Mouse (Mus musculus) activated CD4-positive, CD25-positive, alpha-beta regulatory T cell, adult 4 months (primary cell): ENCODE data around the gene Tln1. TPM values are rescaled to one million over a fixed set of nuclear protein-coding genes. Genes with fewer than 3 reads are reported as not detected.
"Not testable (repeated sequence)": the region's sequence is repeated elsewhere in the genome, so short reads cannot be mapped to it uniquely, and the experiment has no call there.

Experiments used
- ATAC-seq: one replicate; pipeline ENCODE4 v1.8.0; 2017
- polyA plus RNA-seq, 2 experiments: library from polyadenylated mRNA; unstranded; fragments of 100-300 nt; shearing (Covaris generic); gene quantifications; one replicate each; pipeline ENCODE4 v1.2.1; 2017

Gene Tln1
- 100 to 1,000 TPM in 1 of 2 experiments, 10 to 100 TPM in 1; 86.9 to 116 TPM for polyA plus RNA-seq

DNA sequence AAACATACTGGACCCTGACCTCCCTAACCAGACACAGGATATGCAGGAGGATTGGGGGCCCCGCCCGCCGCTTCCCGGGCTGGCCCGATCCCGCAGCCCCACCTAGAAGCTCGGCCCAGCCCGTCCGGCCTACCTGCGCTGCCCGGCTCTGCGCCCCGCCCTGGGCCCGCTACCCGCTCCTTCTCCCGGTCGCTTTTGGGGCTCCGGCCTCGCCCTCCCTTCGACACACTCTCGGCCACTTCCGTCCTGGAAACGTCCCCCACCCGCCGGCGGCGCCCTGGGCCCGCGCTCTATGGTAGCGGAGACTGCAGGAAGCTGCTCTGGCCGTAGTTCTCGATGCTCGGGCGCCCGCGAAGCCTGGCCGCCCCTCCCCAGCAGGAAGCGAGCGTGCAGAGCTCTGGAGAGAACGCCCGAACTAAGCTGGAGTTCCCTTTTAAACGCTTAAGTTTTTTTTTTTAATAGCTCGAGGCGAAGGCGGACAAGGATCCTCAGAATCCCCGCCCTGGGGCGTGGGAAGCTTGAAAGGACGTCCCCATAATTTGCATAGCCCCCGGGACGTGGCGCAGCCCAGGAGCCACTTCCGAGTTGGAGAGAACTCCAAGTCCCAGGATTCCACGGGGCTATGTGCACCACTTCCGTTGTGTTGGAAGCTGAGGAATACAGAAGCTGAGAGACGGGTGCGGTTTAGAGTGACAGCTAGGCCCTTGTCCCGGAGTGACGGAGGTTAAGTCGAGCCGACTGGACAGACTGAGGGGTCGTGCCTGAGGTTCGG lies at the start of gene Tln1, which contains the start of gene Creb3:
TSS of gene Tln1 (minus strand) at position 695 of the 772 bp plus-strand sequence.
TSS of gene Creb3 (plus strand) at position 336 of the 772 bp plus-strand sequence.
- peak; percentile 76 for ATAC-seq

DNA sequence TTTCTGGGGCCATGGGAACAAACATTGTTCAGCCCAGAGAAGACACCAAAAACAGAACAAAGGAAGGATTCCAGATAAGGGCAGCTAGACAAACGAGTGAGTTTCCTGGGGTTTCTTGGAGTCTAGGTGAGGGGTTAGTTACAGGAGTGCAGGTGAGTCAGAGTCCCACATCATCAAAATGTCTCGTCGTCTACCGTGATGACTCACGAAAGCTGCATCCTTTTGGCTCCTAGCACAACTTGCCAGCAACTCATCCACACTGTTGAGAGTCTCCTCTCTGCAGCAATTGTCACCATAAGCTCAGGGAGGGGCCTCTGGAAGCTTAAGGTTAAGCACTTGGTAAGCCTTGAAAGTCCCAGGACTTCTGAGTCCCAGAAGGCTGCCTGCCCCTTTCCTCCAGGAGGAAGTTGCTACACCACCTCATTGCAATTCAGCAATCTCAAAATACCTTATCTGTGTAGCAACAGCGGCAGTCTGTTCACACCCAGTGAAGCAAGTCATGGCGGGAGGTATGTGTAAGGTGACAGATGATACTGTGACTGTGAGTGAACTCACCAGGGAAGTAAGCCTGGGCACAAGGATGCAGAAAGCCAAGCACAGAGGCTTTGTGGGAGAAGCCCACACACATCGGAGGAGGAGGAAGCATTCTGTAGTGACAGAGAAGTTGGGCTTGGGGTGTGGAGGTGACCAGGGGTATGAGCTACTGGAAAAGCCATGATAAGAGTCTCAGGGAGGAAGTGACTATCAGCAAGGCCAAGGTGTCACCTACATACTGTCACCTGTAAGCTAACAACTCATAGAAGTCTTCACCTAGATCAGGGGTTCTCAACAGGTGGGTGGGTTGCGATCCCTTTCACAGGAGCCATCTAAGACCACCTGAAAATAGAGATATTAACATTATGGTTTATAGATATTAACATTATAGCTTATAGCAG lies 42.5 kb upstream of the Tln1 start:
- no peak for ATAC-seq

DNA sequence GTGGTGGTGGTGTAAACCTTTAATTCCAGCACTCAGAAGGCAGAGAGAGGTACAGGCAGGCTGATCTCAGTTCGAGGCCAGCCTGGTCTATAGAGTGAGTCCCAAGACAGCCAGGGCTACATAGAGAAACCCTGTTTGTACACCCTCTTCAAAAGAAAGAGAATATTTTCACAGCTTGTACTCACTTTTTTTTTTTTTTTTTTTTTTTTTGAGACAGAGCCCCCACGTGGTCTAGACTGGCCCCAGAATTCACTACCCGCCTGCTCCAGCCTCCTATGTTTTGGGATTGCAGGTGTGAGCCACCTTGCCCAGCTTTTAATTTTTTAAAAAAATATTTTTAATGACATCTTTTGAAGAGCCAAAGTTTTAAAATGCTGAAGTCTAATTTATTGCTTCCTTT lies 41.6 kb upstream of the Tln1 start:
- ATAC-seq: no peak

DNA sequence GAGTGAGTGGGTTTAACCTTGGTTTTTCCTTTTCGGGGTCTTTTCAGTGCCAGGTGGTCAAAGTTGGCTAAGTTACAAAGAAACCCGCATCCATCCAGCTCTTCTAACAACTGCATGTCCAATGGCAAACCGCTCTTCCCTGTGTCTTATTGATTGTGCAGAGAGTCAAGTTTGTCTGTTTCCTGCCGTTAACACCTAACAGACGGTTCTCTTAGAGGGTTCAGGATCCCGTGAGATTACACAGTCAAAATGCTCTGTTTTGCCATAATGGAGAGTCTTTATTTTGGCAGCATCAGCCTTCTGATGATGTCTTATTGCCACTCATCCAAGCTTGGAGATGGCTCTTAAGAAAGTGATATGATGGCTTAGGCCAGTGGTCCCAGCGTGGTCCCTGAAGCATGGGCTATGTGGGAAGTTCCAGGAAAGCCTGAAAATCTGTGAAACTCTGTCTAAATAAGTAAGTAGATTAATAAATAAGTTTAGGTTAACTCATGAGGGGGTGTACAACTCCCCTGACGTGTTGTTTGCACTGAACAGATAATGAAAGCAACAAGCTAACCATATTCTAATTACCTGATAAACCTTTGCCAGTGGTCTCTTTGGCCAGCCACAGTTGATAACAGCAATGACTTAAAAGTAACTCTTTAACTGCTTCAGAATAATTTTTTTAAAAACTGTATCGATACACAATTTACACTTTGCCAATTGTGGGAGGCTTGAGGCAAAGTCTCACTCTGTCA lies 37.9 kb upstream of the Tln1 start:
- ATAC-seq: no peak

DNA sequence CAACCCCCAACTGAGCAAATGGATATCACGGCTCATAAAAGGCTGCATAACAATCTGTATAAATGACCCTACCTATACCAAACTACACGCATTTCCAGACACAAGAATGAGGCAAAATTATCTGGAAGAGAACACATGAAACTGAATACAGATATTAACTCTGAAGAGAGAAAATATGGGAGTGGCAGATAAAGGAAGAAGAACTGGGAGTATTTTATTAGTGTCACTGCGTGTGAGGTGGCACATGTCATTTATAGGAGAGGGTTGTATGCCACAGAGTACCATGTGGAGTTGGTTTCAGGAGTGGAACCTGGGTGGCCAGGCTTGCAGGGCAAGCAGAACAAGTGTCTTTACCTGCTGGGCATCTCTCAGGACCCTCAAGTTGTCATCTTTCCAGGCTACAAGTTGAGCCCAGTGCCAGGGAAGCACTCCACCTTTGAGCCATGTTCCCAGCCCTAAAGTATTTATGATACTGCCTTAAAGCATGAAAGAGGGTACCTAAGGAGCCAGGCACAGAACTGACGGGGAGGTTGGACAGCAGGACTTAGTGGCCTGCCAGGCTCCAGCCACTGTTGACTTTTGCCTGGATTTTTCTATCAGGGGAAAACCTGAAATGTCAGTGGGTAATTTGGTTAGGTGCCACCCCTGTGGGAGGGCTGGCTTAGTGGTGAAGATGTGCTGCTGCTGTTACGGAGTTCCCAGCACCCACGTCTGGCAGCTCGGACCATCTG lies 36.3 kb upstream of the Tln1 start:
- ATAC-seq: no peak

DNA sequence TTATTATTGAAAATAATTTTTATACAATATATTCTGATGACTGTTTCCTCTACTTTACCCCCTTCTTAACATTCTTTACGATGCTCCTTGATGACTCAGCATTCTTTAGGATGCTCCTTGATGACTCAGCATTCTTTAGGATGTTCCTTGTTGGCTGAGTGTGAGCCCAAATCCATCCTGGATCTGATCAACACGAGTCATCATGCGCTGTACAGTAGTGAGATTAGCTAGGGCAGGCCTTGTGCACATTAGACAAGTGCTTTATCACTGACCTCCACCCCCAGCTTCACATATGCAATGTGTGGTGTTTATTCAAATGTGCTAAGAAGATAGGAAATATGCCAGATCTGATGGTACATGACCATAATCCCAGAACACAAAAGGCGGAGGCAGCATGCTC lies 35.7 kb upstream of the Tln1 start:
- ATAC-seq: no peak

DNA sequence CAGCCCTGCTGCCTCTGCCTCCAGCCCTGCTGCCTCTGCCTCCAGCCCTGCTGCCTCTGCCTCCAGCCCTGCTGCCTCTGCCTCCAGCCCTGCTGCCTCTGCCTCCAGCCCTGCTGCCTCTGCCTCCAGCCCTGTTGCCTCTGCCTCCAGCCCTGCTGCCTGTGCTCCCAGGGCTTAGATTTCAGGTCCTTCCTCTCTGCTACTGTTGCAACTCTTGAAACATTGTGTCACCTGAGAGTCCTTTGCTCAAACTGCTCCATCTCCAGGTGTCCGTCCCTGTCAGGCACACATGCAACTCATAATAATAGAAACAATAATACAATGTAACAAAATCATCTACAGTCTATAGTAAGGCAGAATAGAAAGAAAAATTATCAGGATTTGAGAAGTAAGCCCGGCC lies 34.1 kb upstream of the Tln1 start:
- not testable (repeated sequence) for ATAC-seq

DNA sequence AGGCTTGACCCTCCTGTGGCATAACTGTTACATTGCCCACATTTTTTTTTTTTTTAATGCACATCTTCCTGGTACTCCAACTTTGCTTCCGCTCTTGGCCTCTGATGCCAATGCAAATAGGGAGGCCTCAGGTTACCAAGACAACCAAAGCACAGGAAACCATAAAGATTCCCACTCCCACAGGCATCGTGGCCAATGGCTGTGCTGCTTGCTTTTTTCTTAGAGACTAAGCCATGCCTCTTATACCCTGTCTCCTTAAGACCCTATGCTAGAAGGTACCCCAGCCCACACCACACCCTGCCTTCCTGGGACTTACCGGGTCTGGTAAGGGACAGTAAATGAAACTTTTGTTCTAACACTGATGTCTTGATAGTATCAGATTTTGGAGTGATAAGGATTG lies 31.0 kb upstream of the Tln1 start:
- no peak for ATAC-seq

DNA sequence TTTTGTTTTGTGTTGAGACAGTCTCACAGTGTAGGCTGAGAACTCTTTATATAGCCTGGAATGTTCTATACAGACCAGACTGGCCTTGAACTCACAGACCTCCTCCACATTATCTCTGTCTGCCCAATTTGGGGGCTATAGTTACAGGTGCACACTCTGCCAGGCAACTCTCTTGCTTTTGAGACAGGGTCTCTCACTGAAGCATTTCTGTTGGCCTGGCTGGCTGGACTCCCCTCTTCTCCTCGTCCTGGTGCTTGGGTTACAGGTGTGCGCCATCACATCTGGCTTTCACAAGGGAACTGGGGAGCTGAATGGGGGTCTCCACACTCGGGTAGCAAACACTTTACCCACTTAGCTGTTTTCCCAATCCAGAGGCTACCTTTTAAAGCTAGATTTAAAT lies 29.5 kb upstream of the Tln1 start:
- ATAC-seq: no peak

DNA sequence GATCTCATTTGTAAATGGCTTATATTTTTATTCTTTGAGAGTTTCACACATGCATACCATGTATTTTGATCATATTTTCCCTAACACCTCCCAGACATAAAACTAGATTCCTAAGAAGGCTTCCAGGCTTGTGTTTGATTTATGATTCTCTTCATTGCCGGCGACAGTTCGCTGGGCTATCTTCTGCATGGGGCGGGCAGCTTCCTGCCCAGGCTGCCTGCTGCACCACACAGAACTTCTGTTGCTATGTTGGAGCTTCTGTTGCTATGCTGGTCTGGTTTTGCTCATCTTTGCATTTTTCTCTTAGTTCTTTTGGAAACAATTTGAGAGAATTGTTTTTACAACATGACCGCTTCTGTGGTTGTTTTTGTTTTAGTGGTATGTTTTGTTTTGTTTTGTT lies 29.1 kb upstream of the Tln1 start:
- no peak for ATAC-seq

DNA sequence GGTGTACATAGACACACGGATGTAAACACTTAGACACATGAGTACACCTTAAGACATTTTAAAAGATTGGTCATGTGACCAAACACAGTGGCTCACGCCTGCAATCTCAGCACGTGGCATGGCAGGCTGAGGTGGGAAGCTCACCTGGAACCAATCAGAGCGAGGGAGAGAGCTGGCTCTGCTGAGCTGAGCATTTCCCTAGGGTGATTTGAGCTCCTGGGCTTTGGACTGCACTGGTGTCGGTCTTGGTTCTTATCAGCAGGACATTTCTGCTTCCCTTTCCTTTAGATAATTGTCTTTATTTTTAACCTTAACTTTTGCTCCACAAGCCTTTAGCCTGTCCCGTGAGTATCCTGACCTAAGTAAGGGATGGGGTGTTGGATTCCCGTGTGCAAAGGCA lies 25.2 kb upstream of the Tln1 start:
- ATAC-seq: no peak

DNA sequence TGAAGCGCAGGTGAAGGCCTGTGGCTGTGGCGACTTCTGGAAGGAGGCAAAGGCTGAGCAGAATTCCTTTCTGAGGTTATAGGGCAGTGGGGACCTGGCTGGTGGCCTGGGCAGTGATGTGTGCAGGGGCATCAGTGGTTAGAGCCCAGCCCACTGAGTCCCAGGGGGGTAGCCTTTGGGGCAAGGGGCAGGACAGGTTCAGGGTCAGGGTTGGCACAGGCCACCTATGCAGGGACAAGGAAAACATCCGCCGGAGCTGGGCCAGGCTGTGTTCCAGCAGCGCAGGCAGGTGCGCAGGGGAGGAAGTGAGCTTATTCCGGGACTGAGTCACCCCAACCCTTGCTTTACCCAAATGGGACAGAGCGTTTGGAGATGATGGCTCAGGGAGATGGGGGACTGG lies 23.9 kb upstream of the Tln1 start:
- no peak for ATAC-seq

DNA sequence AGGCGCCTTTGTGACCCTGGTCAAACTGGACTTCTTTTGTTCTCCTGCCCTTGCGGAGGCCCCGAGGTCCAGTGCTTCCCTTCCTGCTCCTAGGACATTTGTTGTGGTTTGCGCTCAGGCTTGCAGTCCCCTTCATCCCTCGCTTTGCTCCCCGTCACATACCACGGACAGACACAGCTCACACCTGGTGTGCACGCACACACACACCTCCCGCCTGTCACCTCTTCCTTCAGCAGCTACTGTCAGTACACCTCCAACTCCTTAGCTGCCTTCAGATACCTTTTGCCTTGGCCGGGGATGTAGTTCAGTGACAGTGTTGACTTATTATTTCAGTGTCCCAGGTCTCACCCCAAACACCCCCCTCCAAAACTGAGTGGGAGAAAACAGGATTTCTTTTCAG lies 23.2 kb upstream of the Tln1 start:
- ATAC-seq: no peak

DNA sequence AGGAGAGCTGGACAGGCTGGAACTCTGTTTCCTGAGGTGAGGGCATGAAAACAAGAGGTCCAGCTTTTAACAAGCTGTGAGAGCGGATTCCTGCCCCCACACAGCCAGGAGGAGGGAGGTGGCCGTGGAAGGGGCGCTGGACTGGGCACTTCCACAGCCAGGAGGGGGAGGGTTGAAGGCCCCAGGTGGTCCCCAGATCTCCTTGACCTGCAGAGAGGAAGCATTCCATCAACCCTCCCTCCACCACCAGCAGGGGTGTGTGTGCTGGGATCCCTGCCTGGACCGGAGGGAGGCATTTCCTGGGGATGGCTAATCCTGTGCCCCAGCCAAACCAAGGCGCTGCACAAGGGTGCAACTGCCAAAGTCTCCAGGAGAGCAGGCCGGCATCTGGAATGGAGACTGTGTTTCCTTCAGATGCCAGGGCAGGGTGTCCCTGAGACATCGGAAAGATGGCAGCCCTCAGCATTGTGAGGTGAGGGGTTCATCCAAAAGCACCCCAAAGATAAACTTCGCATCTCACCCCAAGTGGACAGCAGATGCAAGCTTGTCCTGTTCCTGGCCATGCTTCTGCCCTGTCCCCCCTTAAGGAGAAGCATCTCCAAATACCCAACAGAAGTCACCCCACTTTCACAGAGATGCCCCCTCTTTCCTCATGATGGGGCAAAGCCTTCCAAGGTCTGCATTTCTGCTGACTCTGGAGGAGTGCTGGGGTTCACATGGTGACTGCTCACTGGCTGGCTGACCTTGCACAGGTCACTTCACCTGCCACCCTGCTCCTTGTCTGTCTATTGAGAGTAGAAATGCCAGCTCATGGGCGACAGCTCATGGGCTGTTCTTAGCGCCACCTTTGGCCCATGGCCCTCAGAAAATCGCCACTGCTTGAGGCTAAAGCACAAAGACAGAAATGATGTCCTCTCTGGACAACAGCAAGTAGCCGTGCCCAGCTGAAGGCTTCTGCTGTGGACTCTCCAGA lies 22.2 kb upstream of the Tln1 start, which contains the start of gene Msmp:
TSS of gene Msmp (minus strand) at position 51 of the 973 bp plus-strand sequence.
- ATAC-seq: no peak

DNA sequence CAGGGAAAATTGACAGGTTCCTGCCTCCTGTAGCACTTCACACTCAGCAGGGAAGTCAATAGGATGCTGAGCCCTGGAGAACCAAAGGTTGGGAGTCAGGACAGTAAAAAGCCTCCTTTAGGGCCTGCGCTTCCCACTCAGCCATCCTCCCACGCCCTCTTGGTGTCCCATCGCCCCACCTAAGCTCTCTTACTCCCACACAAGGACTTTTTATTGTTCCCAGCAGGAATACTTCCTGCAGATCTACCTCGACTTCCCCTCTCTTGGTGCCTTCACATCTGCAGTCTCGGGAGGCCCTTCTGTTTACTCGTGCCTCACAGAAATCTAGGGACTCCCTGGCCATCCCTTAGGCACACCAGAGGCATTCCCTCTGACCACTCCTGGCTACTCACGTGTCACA lies 20.9 kb upstream of the Tln1 start:
- ATAC-seq: no peak

DNA sequence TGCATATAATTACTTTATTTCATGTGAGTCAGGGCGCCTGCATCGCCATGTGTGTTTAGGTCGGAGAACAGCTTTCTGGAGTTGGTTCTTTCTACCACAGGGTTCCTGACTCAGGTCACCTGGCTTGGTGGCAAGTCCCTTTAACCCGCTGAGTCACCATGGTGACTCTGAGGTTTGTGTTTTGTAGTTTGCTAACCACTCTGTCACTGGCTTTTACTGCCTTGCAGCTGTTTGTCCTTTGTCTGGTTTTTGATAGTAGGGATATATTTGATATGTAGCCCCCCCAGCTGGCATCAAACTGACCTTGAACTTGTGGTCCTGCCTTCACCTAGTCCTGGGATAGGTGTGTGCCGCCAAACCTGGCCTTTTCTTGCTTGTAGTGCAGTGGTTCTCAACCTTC lies 19.8 kb upstream of the Tln1 start:
- no peak for ATAC-seq

DNA sequence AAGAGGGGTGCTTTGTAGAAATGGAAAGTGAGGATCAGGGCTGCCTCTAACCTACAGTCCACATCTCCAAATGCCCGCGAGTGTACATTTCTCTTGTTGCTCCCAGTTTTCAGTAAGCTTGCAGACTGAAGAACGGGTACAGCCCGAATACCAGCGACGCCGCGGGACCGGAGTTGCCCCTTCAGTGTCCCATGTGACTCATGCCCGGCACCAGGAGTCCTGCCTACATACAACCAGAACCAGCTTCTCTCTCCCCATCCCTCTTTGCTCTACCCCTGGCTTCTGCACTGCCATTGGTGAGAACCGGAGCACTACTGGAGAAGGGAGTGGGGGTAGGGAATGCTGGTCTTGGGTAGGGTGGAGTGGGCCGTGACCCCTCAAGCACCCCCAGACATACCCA lies 18.9 kb upstream of the Tln1 start:
- ATAC-seq: no peak

DNA sequence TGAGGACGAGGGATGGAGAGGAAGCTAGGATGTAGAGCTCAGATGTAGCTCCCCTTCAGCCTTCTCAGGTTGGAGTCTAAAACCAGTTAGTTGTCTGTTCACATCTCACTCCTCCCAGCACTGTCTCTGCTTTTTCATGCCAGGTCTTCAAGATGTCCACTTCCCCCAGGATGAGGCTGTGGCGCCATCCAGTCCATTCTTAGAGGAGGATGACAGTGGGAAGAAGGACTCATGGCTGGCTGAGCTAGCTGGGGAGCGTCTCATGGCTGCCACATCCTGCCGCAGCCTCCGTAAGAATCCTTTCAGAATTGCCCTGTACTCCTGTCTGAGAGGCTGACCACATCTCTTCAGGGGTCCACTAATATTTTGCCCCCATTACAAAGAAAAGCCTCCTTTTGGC lies 18.2 kb upstream of the Tln1 start:
- no peak for ATAC-seq

DNA sequence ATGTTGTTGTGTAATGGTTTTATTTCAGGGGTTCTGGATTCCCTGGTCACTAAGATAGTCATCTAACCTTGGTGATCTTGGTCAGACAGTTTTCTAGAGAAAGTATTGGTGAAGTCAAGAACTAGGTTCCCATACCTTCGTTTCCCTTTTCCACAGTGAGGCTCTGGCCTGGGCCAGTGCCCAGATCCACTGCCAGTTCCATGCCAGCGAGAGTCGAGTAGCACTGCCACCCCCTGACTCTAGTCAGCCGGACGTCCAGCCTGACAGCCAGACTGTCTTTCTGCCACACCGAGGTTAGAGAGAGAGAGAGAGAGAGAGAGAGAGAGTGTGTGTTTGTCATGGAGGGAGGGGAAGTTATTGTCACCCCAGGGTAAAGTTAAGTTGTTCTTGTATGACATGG lies 17.2 kb upstream of the Tln1 start:
- no peak for ATAC-seq

DNA sequence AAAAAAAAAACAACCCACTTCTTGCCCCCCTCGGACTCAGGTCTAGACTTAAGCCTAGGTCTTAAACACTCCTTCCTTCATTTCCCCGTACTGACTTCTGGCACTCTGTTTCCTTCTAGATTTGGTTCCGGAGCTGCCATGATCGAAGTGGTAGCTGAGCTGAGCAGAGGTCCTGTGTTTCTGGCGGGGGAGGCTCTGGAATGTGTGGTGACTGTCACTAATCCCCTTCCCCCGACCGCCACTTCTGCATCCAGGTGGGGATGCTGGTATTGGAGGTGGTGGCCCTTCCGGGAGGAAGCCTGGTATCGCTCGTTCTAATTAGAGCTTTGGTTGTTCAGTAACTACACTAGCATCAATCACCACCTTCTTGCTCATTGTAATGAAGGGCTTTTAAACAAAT lies 16.8 kb upstream of the Tln1 start:
- no peak for ATAC-seq
